In the genomic region with DNA sequence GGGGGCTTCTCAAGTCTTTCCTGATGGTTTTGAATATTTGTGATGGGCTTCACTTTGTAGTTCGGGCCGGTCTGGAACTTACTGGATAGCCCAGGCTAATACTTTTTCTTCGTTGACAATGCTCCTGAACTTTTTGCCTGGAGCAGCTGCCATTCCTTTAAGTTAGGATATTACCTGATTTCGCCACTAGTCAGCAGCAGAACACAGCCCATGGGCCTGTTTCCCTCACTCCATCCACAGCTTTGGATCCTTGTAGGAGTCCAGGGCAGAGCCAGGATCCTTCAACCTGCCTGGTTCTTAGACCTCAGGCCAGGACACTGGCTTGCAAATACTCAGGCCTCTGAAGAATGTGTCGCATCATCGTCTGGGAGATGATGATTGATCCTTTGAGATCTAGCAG, we compare ENCODE assay signal across 9 mouse cellular contexts.
DNase-seq lines count a peak whose midpoint lies in the region; ATAC-seq and TF ChIP-seq lines count a peak whose summit lies in the region.
"Had no signal": no experiment of that assay in that cellular context is flagged by ENCODE, and none has a peak within 500 bp of the region (broad histone marks: within the 10 kb centered on the region; RNA-seq: fewer than 3 reads in every experiment).

No protein-coding gene starts in this region.

- H3K36me3 ChIP-seq in liver, embryonic 14.5 days (replicated peaks; ENCODE audit: control insufficient read depth, insufficient read depth, low read depth) = no peaks in the 10 kb centered on the region
- H3K36me3 ChIP-seq in liver, embryonic 11.5 days (ENCODE audit: control insufficient read depth, insufficient read depth, low read length) = no peaks in the 10 kb centered on the region
- H3K36me3 ChIP-seq: lung, embryonic 15.5 days had no signal

- no peak for ATAC-seq in liver, embryonic 14.5 days (ENCODE audit: insufficient read depth)
- ATAC-seq in liver, embryonic 11.5 days (replicated peaks; ENCODE audit: low FRiP score) = no peak
- ATAC-seq in erythroblast, adult 5-6 weeks (replicated peaks; ENCODE audit: low FRiP score, poor library complexity, severe bottlenecking) = no peak

- TF ChIP-seq EP300 in liver, embryonic 14.5 days (IDR thresholded peaks at IDR 0.05; ENCODE audit: low read depth) = no peak

- H3K9me3 ChIP-seq in liver, embryonic 14.5 days (ENCODE audit: control insufficient read depth, low read length) = no peaks in the 10 kb centered on the region
- H3K9me3 ChIP-seq in liver, embryonic 11.5 days (ENCODE audit: control insufficient read depth, low read length) = no peaks in the 10 kb centered on the region
- H3K9me3 ChIP-seq: lung, embryonic 15.5 days had no signal

- H3K4me2 ChIP-seq in liver, embryonic 14.5 days (ENCODE audit: low read depth) = no peak overlapping the region
- no peak overlapping the region for H3K4me2 ChIP-seq in liver, embryonic 11.5 days
- H3K4me2 ChIP-seq: lung, embryonic 15.5 days had no signal

- TF ChIP-seq POLR2A in cerebellum, adult 2 months (IDR thresholded peaks at IDR 0.05; ENCODE audit: borderline replicate concordance, insufficient read depth, low read length) = no peak

- no peak overlapping the region for H3K9ac ChIP-seq in liver, embryonic 14.5 days (replicated peaks)
- no peak overlapping the region for H3K9ac ChIP-seq in liver, embryonic 11.5 days (ENCODE audit: low read depth, low read length)
- H3K9ac ChIP-seq: lung, embryonic 15.5 days had no signal

- no peaks in the 10 kb centered on the region for H3K27me3 ChIP-seq in cerebellum, adult 2 months (ENCODE audit: control insufficient read depth, insufficient read depth, low read length)
- no peaks in the 10 kb centered on the region for H3K27me3 ChIP-seq in liver, embryonic 14.5 days (ENCODE audit: control insufficient read depth, insufficient read depth, low read length)
- H3K27me3 ChIP-seq in liver, embryonic 11.5 days (replicated peaks; ENCODE audit: control insufficient read depth, insufficient read depth, low read length) = no peaks in the 10 kb centered on the region; the same call in 1 of the 2 replicates
- H3K27me3 ChIP-seq: lung, embryonic 15.5 days had no signal

- H3K27ac ChIP-seq in cerebellum, adult 2 months (ENCODE audit: insufficient read depth, low read length) = no peak overlapping the region
- H3K27ac ChIP-seq in liver, embryonic 14.5 days = no peak overlapping the region
- no peak overlapping the region for H3K27ac ChIP-seq in liver, embryonic 11.5 days (ENCODE audit: low read depth, low read length)
- H3K27ac ChIP-seq in layer of hippocampus, adult 2 months = no peak overlapping the region
- H3K27ac ChIP-seq: lung, embryonic 15.5 days had no signal

- no peak overlapping the region for H3K4me3 ChIP-seq in cerebellum, adult 2 months (replicated peaks; ENCODE audit: insufficient read depth, low read depth, low read length)
- no peak overlapping the region for H3K4me3 ChIP-seq in liver, embryonic 14.5 days (ENCODE audit: insufficient read depth in 1 of 2, low read depth in 2 of 2, low read length in 2 of 2)
- H3K4me3 ChIP-seq in liver, embryonic 11.5 days (ENCODE audit: low read depth, low read length) = no peak overlapping the region
- no peak overlapping the region for H3K4me3 ChIP-seq in layer of hippocampus, adult 2 months
- H3K4me3 ChIP-seq: lung, embryonic 15.5 days had no signal

- 34% methylated on average over 6 of the region's 6 CpGs for WGBS in cerebellum, adult 2 months
- 51% methylated on average over 6 of the region's 6 CpGs for WGBS in liver, embryonic 14.5 days (ENCODE audit: insufficient replicate concordance)
- WGBS in liver, embryonic 11.5 days = 48% methylated on average over 6 of the region's 6 CpGs

- TF ChIP-seq CTCF in cerebellum, adult 2 months (IDR thresholded peaks at IDR 0.05; ENCODE audit: borderline replicate concordance, insufficient read depth, low read depth, low read length) = peak; percentile 86
- TF ChIP-seq CTCF in liver, embryonic 14.5 days (IDR thresholded peaks at IDR 0.05; ENCODE audit: low read depth) = peak; percentile 49
- peak; percentile 92 for TF ChIP-seq CTCF in layer of hippocampus, adult 2 months (conservative IDR thresholded peaks at IDR 0.05)

- peak; percentile 32 to 33 for DNase-seq in cerebellum, adult 2 months
- no peak for DNase-seq in cerebellum, adult 8-10 months
- DNase-seq in liver, embryonic 14.5 days (ENCODE audit: low read depth in 3 of 3, low spot score in 3 of 3) = no peak
- DNase-seq in liver, embryonic 11.5 days (ENCODE audit: low spot score) = no peak
- DNase-seq in layer of hippocampus, adult 2 months (ENCODE audit: low spot score in 2 of 2) = peak; percentile 33 to 68
- peak; percentile 70 for DNase-seq in retina, embryonic 14.5 days (ENCODE audit: low spot score)
- DNase-seq in urinary bladder, postnatal 36 days (ENCODE audit: low spot score in 2 of 2) = no peak

- H3K4me1 ChIP-seq in cerebellum, adult 2 months (ENCODE audit: control insufficient read depth, insufficient read depth, low read length) = no peaks in the 10 kb centered on the region
- H3K4me1 ChIP-seq in liver, embryonic 14.5 days (replicated peaks; ENCODE audit: control insufficient read depth in 2 of 2, insufficient read depth in 2 of 2, low read length in 1 of 2) = no peaks in the 10 kb centered on the region
- H3K4me1 ChIP-seq in liver, embryonic 11.5 days (replicated peaks; ENCODE audit: control insufficient read depth, insufficient read depth, low read length) = no peaks in the 10 kb centered on the region

Comparison
In these comparisons a context has a peak if more than half of its experiments do, and no peak if none do; other contexts are left out.
1. DNase-seq: peak in cerebellum, adult 2 months (2 of 2), layer of hippocampus, adult 2 months (2 of 2) and retina, embryonic 14.5 days (single experiment); none in cerebellum, adult 8-10 months (single experiment), liver, embryonic 14.5 days (0 of 3), liver, embryonic 11.5 days (single experiment) and urinary bladder, postnatal 36 days (0 of 2).
2. Peak in every context shown above with its lines, with median percentiles within 50 percentile points of each other: CTCF ChIP-seq.